Mouse (Mus musculus): ENCODE results near the gene Gatad2a. TPM values are rescaled to one million over a fixed set of nuclear protein-coding genes. Genes with fewer than 3 reads are reported as not detected.
A peak's percentile ranks its signal among the peaks of the same experiment; 100 is the strongest.

The Gatad2a gene
- polyA plus RNA-seq, 1 experiment from 2014 or later: 92.7 TPM

DNA sequence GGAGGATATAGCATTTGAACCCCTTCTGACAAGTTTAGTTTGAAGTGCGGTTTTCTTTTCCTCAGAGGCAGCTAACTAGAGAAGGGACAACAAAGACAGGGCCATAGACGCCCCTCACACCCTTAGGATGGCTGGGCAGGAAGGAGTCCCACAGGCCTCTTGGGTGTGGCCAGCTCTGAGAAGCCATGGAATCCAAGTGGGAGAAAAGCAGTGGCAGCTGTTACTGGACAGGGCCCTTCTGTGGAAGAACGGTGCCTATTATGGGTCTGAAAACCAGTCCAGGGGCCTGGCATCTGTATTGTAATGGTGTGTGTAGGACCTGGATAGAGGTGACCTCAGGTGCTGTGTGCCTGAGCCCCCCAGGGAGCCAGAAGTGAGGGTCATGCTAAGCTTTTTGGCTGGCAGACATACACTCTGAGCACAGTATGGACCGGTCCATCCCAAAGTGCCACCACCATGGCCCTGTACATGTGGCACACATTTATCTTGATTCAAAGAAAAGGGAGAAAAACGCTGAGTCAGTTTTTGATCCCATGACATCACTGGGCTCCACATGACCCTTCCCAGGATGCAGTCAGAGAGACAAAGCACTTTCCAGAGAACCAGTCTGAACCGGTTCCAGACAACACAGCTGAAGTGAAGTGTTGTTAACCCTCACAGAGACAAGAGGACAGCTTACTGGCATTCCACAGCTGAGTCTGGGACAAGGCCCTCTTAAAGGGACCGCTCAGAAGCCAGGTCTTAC, 60.0 kb downstream of the Gatad2a start:
- 72% methylated on average over 7 of the region's 7 CpGs for WGBS
- no peak overlapping the region for H3K4me2 ChIP-seq (ENCODE audit: low read depth)
- DNase-seq (ENCODE audit: low spot score) (peak; percentile 46), ATAC-seq (ENCODE audit: insufficient read depth, low FRiP score, low TSS enrichment) (peak; percentile 35; the same call in 1 of the 2 replicates)
- H3K4me1 ChIP-seq (ENCODE audit: control insufficient read depth, insufficient read depth, low read length): peaks cover 2% of the 10 kb centered on the region; the same call in 1 of the 2 replicates
- H3K9me3 ChIP-seq (ENCODE audit: control insufficient read depth, low read length): no peaks in the 10 kb centered on the region
- H3K4me3 ChIP-seq (ENCODE audit: low read depth, low read length): no peak overlapping the region
- H3K27me3 ChIP-seq (ENCODE audit: control insufficient read depth, insufficient read depth, low read length): no peaks in the 10 kb centered on the region
- peaks cover 4% of the 10 kb centered on the region; the same call in 1 of the 2 replicates for H3K36me3 ChIP-seq (ENCODE audit: control insufficient read depth, insufficient read depth, low read length)
- no peak overlapping the region for H3K27ac ChIP-seq (ENCODE audit: low read depth, low read length)
- H3K9ac ChIP-seq (ENCODE audit: low read length): no peak overlapping the region

DNA sequence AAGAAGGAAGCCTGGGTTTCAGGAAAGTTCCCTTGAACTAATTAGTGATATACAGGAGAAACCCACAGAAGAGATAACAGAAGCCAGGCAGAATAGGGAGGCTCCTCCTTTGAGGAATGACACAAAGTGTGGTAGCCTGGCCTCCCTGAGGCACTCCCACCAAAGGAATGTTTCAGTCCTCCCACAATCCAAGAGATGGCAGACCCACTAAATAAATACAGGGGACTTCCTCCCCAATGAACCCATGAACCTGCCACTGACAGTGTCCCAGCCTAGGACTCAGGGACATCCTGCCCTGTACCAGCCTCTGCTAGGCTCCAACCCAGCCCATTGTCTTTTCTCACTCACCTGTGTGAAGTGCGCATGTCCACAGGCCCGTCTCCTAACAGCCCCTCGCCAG, 60.8 kb downstream of the Gatad2a start:
- no peak overlapping the region for H3K27ac ChIP-seq (ENCODE audit: low read depth, low read length)
- no peak overlapping the region for H3K4me2 ChIP-seq (ENCODE audit: low read depth)
- peaks cover 2% of the 10 kb centered on the region; the same call in 1 of the 2 replicates for H3K4me1 ChIP-seq (ENCODE audit: control insufficient read depth, insufficient read depth, low read length)
- ATAC-seq (ENCODE audit: insufficient read depth, low FRiP score, low TSS enrichment): no peak
- 96% methylated on average over 3 of the region's 3 CpGs for WGBS
- DNase-seq (ENCODE audit: low spot score): no peak
- no peaks in the 10 kb centered on the region for H3K9me3 ChIP-seq (ENCODE audit: control insufficient read depth, low read length)
- H3K36me3 ChIP-seq (ENCODE audit: control insufficient read depth, insufficient read depth, low read length): peaks cover 4% of the 10 kb centered on the region; the same call in 1 of the 2 replicates
- no peak overlapping the region for H3K9ac ChIP-seq (ENCODE audit: low read length)
- H3K4me3 ChIP-seq (ENCODE audit: low read depth, low read length): no peak overlapping the region
- H3K27me3 ChIP-seq (ENCODE audit: control insufficient read depth, insufficient read depth, low read length): no peaks in the 10 kb centered on the region

DNA sequence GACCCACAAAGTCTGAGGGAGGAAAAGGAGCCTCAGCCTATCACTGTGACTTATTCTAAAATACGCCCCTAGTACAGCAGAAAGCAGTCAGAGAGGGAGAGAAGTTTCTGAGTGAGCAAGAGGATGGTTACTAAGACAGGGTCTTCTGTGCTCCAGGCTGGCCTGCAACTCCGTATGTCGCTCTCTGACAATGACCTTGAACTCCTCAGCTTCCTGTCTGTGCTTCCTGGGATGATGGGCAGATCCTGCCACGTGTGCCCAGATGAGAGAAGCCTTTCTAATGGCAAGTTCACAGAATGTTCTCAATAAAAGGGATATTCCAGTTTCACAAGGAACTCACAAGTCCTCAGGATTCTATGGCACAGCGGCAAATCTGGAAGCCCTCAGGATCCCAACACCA, 61.6 kb downstream of the Gatad2a start:
- 91% methylated on average over 5 of the region's 5 CpGs for WGBS

DNA sequence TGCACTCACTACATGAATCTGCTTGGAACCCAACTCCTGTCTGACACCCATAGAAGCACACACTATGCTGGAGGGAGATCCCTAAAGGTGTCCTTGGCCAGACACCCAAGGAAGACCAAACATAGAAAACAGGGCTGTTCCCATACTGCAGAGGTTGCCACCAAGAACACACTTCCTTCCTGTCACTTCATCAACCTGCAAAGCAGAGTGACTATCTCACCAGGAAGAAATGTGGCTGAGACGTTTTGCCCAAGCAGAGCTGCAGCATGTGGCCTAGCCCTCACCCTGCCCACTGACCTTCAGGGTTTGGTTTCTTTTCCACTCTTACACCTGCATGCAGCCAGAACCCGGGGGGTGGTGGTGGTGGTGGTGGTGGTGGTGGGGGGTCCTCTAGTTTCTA, 62.4 kb downstream of the Gatad2a start:
- Histone ChIP-seq H3K4me1 (ENCODE audit: control insufficient read depth, insufficient read depth, low read length) (no peaks in the 10 kb centered on the region), H3K27me3 (ENCODE audit: control insufficient read depth, insufficient read depth, low read length) (no peaks in the 10 kb centered on the region), H3K36me3 (ENCODE audit: control insufficient read depth, insufficient read depth, low read length) (peaks cover 4% of the 10 kb centered on the region; the same call in 1 of the 2 replicates), H3K27ac (ENCODE audit: low read depth, low read length) (no peak overlapping the region), H3K9me3 (ENCODE audit: control insufficient read depth, low read length) (no peaks in the 10 kb centered on the region), H3K4me3 (ENCODE audit: low read depth, low read length) (no peak overlapping the region), H3K4me2 (ENCODE audit: low read depth) (no peak overlapping the region), H3K9ac (ENCODE audit: low read length) (no peak overlapping the region)
- ATAC-seq (ENCODE audit: insufficient read depth, low FRiP score, low TSS enrichment) (no peak), DNase-seq (ENCODE audit: low spot score) (no peak)
- 78% methylated on average over 2 of the region's 2 CpGs for WGBS

More for the DNA sequence above, 61.6 kb downstream of the Gatad2a start:
- Histone ChIP-seq H3K9me3 (ENCODE audit: control insufficient read depth, low read length) (no peaks in the 10 kb centered on the region), H3K27me3 (ENCODE audit: control insufficient read depth, insufficient read depth, low read length) (no peaks in the 10 kb centered on the region), H3K4me1 (ENCODE audit: control insufficient read depth, insufficient read depth, low read length) (no peaks in the 10 kb centered on the region), H3K36me3 (ENCODE audit: control insufficient read depth, insufficient read depth, low read length) (peaks cover 4% of the 10 kb centered on the region; the same call in 1 of the 2 replicates), H3K27ac (ENCODE audit: low read depth, low read length) (no peak overlapping the region), H3K4me2 (ENCODE audit: low read depth) (no peak overlapping the region), H3K4me3 (ENCODE audit: low read depth, low read length) (no peak overlapping the region), H3K9ac (ENCODE audit: low read length) (no peak overlapping the region)
- DNase-seq (ENCODE audit: low spot score) (no peak), ATAC-seq (ENCODE audit: insufficient read depth, low FRiP score, low TSS enrichment) (no peak)

DNA sequence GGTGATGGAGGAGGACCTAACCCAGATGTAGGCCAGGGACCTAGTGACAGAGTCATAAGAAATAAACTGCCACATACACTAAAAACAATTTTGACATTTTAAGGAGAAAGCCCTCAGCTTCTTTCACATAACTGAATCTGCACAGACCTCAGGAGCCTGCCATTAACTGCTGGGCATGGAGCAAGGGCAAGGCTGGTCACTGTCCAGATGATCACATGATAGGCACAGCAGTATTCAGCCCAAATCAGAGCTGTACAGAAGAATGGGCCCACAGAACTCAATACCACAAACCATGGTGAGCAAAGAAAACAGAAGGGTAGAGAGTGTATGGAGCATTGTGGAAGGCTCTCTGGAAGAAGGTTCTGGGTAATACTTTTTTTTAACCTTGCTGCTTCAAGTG, 69.3 kb downstream of the Gatad2a start:
- Histone ChIP-seq H3K4me1 (ENCODE audit: control insufficient read depth, insufficient read depth, low read length) (no peaks in the 10 kb centered on the region), H3K36me3 (ENCODE audit: control insufficient read depth, insufficient read depth, low read length) (peaks cover 2% of the 10 kb centered on the region; the same call in 1 of the 2 replicates), H3K27me3 (ENCODE audit: control insufficient read depth, insufficient read depth, low read length) (no peaks in the 10 kb centered on the region), H3K27ac (ENCODE audit: low read depth, low read length) (no peak overlapping the region), H3K4me2 (ENCODE audit: low read depth) (no peak overlapping the region), H3K9me3 (ENCODE audit: control insufficient read depth, low read length) (no peaks in the 10 kb centered on the region), H3K4me3 (ENCODE audit: low read depth, low read length) (no peak overlapping the region), H3K9ac (ENCODE audit: low read length) (no peak overlapping the region)
- ATAC-seq (ENCODE audit: insufficient read depth, low FRiP score, low TSS enrichment) (no peak), DNase-seq (ENCODE audit: low spot score) (no peak)

DNA sequence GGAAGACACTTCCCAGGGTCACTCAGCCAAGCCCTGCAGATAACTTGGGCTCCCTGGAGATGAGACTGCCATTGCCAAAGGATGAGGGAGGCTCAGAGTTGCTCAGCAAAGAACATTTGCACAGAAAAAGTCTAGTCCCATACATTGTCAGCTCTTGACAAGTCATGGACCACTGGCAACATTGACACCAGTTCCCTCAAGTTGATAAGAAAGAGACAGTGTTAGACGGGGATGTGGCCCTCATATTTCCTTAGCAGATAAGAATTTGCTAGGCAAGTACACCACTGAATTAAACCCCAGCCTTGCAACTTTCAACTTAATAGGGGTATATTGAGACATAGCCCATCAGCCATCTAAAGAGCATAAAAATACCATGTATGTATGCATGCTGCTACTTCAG, 72.2 kb downstream of the Gatad2a start:
- ATAC-seq (ENCODE audit: insufficient read depth, low FRiP score, low TSS enrichment): no peak
- no peaks in the 10 kb centered on the region for H3K9me3 ChIP-seq (ENCODE audit: control insufficient read depth, low read length)
- peaks cover 2% of the 10 kb centered on the region; the same call in 1 of the 2 replicates for H3K36me3 ChIP-seq (ENCODE audit: control insufficient read depth, insufficient read depth, low read length)
- no peak overlapping the region for H3K4me3 ChIP-seq (ENCODE audit: low read depth, low read length)
- H3K27ac ChIP-seq (ENCODE audit: low read depth, low read length): no peak overlapping the region
- peaks cover 11% of the 10 kb centered on the region; the same call in 1 of the 2 replicates for H3K4me1 ChIP-seq (ENCODE audit: control insufficient read depth, insufficient read depth, low read length)
- no peak for DNase-seq (ENCODE audit: low spot score)
- H3K4me2 ChIP-seq (ENCODE audit: low read depth): no peak overlapping the region
- H3K27me3 ChIP-seq (ENCODE audit: control insufficient read depth, insufficient read depth, low read length): no peaks in the 10 kb centered on the region
- no peak overlapping the region for H3K9ac ChIP-seq (ENCODE audit: low read length)
- WGBS: 91% methylated on average over 1 of the region's 1 CpGs

DNA sequence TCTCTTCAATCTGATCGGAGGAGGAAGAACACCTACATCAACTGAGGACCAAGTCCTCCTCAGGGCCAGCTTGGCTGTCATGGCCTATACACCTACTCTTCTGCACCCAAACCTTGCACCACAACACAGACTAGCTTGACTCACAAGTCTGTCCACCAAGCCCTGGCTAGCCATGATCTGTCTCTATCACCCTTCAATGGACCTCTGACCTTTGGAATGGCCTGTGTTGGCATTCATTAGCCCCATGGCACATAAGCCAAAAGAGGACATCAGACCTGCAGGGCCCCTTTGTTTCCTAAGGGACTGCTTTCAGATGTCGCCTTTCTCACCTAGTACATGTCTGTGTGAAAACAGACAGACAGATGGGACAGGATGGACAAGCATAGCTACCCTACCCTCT, 75.0 kb downstream of the Gatad2a start:
- Histone ChIP-seq H3K4me1 (ENCODE audit: control insufficient read depth, insufficient read depth, low read length) (peaks cover 11% of the 10 kb centered on the region; the same call in 1 of the 2 replicates), H3K9ac (ENCODE audit: low read length) (no peak overlapping the region), H3K4me2 (ENCODE audit: low read depth) (no peak overlapping the region), H3K27me3 (ENCODE audit: control insufficient read depth, insufficient read depth, low read length) (no peaks in the 10 kb centered on the region), H3K4me3 (ENCODE audit: low read depth, low read length) (no peak overlapping the region), H3K9me3 (ENCODE audit: control insufficient read depth, low read length) (no peaks in the 10 kb centered on the region), H3K36me3 (ENCODE audit: control insufficient read depth, insufficient read depth, low read length) (peaks cover 2% of the 10 kb centered on the region; the same call in 1 of the 2 replicates), H3K27ac (ENCODE audit: low read depth, low read length) (peak overlapping the region; percentile 42)
- ATAC-seq (ENCODE audit: insufficient read depth, low FRiP score, low TSS enrichment) (no peak), DNase-seq (ENCODE audit: low spot score) (no peak)
- WGBS: 92% methylated on average over 2 of the region's 2 CpGs

DNA sequence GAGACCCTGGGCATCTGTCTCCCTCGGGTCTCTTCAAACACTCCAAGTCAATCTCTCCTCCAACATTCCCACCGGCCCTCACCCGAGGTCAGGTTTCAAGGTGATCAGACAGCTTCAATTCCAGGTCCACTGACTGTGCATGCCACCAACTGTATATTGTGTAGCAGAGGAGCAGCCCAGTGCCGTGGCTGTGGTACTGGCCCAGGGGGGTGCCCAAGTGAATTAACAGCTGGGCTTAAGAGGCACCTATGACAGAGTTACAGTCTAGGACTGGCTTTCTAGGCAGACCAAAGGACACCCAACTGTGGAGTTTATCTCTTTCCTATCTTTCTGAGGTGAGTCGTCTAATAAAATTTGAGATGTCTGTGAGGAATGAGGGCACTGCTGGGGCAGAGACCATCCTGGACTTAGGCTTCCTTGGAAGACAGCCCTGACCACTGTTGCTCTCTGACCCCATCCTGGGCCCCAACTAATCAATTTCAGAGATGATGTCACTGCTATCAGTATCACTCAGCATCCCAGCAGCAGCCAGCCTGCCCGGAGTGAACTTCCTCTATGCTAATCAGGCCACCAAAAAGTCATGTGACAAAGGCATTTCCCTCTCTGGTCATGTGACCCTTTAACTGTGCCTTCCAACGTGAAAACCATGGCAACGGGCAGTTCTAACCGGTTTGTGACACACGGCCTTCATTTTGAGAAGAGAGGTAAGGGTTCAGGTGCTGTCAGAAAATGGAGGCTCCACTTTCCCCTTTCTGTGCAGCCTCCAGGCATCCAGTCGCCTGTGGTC, 76.1 kb downstream of the Gatad2a start:
- Histone ChIP-seq H3K4me2 (ENCODE audit: low read depth) (no peak overlapping the region), H3K4me3 (ENCODE audit: low read depth, low read length) (no peak overlapping the region), H3K27ac (ENCODE audit: low read depth, low read length) (peak overlapping the region; percentile 21), H3K36me3 (ENCODE audit: control insufficient read depth, insufficient read depth, low read length) (peaks cover 2% of the 10 kb centered on the region; the same call in 1 of the 2 replicates), H3K9me3 (ENCODE audit: control insufficient read depth, low read length) (no peaks in the 10 kb centered on the region), H3K27me3 (ENCODE audit: control insufficient read depth, insufficient read depth, low read length) (no peaks in the 10 kb centered on the region), H3K9ac (ENCODE audit: low read length) (0 out of 2 replicates have a peak overlapping the region, but pooled peaks have one; percentile 24), H3K4me1 (ENCODE audit: control insufficient read depth, insufficient read depth, low read length) (peaks cover 11% of the 10 kb centered on the region; the same call in 1 of the 2 replicates)
- ATAC-seq (ENCODE audit: insufficient read depth, low FRiP score, low TSS enrichment) (peak; percentile 78), DNase-seq (ENCODE audit: low spot score) (peak; percentile 78)
- WGBS: 49% methylated on average over 11 of the region's 11 CpGs
